Mouse (Mus musculus): ENCODE results near the gene Ccdc89.

Ccdc89 gene

DNA sequence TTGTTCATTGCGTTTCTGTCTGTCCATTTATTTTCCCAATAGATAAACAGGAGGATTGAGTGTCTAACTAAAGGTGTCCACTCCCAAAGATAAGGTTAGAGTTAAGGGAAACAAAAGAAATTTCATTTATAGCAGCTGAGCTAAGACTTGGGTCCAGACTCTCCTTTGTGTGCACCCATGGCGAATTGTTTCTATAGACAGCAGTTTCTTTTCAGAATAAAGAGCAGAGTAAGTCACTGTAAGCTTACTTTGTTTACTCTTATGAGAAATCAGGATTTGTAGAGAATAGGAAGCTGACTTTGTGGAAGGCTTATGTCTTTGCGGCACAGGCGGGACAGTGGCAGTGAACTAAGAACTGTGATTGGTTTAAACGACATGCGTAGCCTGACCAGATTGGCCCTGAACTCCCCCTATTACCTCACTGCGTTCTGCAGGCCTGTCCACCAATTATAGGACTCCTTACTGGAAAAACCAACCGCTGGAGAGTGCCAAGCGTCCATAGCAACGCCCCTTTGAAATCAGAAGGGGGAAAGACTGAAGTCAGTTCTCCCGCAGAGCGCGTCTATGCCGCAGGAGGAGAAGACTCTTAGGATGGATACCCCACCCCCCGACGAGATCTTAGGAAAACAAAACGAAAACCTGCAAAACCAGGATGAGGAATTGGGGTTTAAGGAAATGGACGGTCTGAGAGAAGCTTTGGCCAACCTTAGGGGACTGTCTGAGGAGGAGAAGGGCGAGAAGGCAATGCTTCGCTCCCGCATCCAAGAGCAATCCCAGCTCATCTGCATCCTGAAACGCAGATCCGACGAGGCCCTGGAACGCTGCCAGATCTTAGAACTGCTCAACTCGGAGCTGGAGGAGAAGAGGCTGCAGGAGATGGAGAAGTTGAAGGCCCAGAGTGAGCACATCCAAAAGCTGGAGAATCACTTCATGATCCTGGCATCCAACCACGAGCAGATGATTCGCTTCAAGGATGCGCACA, at the start of gene Ccdc89:
TSS of gene Ccdc89 (plus strand) at position 558 of the 982 bp plus-strand sequence.
- peak; percentile 66 to 79 for DNase-seq (ENCODE audit: low spot score in 2 of 2)

DNA sequence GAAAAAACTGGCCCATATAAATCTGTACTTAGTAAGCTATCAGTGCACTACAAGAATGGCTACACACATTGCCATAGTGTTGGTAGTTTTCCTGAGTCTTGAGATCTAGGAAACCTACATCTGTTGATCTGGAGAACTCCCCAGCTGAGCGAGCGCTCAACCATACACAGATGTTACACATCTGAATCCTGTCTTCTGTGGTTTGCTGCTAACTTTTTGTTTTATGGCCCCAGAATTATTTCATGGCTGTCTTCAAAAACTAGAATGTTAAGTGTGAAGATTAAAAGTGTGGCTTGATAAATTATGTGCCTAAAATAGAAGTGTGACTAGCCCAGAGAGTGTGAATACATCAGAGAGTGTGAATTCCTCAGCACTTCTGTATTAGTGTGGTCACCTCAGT, 42.0 kb upstream of the Ccdc89 start:
- DNase-seq (ENCODE audit: low spot score in 2 of 2) = no peak

DNA sequence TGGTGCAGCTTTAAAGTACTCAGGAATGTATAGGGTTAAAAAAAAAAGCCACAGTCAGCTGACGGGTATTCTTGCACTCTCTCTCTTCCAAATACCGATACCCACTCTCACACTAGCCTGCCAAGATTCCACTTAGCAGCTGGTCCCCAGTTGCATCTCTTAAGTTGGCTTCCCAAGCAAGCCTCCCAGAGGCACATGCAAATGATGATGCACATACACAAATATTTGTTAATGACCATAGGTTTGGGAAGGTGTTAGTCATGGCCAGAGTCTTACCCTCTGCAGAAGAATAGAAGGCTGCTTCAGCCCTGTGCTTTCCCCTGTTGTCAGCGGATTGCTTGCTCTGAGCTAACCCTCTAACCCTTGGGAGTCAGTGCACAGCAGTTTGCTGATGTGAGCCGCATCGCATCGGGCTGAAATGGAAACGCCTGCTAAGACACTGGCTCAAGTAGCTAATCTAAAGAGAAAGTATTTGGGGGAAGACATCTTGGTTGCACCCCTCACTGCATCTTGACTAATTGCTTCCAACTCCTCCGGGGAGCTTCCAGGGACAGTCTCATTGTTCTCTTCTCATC, 39.4 kb upstream of the Ccdc89 start:
- DNase-seq (ENCODE audit: low spot score in 2 of 2) = peak; percentile 37 to 47

GRCm38 (mm10) chr7:90389765-90390164, 36.6 kb upstream of the Ccdc89 start:
- DNase-seq (ENCODE audit: low spot score in 2 of 2) = no peak

GRCm38 (mm10) chr7:90395073-90395472, 31.3 kb upstream of the Ccdc89 start:
- no peak for DNase-seq (ENCODE audit: low spot score in 2 of 2)

DNA sequence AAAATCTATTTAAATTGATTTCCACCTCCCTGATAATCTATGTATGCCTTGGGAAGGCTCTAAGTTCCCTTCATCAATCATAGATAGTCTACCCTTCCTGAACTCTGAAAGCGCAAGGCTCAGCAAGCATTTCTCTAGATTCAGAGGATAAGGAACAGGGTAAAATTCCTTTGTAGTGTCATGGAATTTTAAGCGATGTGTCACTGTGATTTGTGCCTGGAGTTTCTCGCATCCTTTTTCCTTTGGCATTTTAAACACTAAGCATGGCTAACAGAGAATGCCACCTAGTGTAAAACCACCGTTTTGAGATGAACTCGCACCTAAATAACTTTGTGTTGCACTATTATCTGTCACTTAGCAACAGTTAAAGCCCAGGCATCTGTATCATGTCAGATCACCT, 30.4 kb upstream of the Ccdc89 start:
- no peak for DNase-seq (ENCODE audit: low spot score in 2 of 2)

DNA sequence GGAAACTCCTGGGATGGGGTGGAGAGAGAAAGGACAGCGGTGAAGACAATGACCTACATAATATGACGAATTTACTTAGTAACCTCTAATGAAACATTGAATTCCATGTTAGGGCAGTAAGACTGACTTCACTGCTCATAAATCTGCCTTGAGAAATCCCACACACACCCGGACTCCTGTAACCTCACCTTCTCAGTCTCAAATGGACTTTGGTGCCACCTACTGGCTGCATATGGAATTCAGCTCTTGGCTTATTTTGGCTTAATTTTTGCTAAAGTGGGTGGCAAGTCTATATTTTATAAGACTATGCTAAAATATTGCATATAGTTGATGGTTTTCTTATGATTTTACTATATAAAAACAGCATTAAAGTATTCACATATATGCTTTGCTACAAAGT, 16.4 kb upstream of the Ccdc89 start:
- DNase-seq (ENCODE audit: low spot score in 2 of 2) = peak in 1 of 2 experiments; percentile 48

DNA sequence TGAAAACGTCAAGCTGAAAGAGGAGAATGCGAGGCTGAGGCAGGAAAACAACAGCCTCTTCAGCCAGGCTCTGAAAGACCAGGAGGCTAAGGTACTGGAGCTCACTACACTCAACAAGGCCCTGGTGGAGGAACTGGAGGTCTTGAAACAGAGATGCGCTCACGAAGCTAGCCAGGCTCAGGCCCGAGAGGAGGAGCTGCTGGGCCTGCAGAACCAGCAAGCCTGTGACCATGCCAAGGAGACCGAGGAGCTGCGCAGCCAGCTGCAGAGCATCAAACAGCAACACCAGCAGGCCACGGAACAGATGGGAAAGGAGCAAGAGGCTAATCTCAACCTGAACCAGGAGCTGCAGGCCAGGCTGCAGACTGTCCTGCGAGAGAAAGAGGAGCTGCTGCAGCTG, 629 bp downstream of the Ccdc89 start:
- no peak for DNase-seq (ENCODE audit: low spot score in 2 of 2)

DNA sequence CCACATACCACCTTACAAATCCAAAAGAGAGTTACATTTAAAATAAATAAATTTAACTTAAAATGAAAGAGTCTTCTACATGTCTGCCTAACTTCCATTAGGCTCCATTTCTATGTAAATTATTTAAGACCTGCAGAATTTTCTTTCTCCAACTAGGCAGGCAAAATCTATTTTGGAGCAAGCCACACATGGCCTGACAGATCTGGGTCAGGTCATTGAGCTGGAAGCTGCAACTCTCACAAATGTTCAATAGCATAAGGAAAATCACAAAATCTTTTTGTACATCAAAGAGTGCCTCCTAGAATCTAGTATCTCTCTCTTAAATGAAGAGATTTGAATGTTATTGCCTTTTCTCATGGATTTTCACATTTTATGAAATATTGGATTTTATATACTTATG, 5.8 kb downstream of the Ccdc89 start:
- no peak for DNase-seq (ENCODE audit: low spot score in 2 of 2)

DNA sequence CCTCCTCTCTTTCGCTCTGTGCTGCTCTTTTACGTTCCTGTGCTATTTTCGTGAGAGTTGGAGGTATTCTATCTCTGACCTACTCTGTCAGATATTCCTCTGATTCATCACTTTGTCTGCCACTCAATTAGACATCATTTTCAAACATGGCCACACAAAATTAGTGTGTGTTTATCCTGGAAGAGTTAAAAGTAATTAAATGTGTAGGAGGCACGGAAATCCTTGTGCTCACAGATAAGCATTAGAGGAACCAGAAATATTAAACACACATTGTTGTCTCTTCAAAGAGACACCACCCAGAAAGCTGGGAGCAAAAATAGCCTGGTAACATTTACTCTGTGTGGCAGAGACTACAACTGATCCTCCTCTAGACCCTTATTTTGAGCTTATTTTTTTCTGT, 13.7 kb downstream of the Ccdc89 start:
- DNase-seq (ENCODE audit: low spot score in 2 of 2) = no peak

DNA sequence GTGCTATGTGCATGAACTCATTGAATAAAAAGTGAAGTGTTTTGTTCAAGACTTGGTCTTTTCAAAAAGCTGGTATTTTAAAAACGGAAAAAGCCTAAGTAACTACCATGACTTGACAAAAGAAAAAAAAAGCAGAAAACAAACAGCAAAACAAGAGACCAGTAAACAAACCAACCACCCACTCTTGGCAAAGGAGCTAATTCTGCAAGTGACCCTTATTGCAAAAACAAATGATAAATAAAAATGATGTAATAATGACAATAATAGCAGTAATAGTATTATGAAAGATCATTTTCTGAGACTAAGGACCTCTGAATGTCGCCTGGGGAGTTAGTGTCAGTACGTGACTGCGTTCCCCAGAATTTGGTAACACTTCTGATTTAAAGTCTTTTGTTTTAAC, 15.7 kb downstream of the Ccdc89 start:
- DNase-seq (ENCODE audit: low spot score in 2 of 2) = no peak

DNA sequence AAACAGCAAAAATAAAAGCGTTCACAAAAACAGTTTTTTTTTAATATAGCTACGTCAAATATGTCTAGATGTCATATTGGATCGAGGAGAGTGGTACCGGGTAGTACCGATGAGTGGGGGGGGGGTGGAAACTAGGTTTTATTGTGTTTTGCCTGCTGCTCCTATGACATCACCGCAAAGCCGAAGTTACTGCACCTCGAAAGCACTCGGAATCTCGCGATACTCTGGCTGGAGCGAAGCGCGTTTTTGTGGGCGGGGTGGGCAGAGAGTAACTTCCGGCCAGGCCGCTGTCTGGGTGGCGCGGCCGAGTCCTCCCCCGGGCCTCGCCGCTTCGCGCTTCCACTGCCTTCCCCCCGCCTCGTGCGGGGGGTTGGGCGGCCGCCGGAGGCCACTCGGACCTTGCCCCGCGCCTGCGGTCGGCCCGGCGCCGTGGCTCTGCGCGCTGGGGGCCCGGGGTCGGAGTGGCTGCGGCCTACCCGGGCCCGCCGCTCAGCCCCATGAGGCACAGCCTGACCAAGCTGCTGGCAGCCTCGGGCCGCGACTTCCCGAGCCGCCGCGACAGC, 16.2 kb downstream of the Ccdc89 start, which contains the start of gene Crebzf:
TSS of gene Crebzf (plus strand) at position 212 of the 563 bp plus-strand sequence.
- DNase-seq (ENCODE audit: low spot score in 2 of 2) = peak; percentile 93

DNA sequence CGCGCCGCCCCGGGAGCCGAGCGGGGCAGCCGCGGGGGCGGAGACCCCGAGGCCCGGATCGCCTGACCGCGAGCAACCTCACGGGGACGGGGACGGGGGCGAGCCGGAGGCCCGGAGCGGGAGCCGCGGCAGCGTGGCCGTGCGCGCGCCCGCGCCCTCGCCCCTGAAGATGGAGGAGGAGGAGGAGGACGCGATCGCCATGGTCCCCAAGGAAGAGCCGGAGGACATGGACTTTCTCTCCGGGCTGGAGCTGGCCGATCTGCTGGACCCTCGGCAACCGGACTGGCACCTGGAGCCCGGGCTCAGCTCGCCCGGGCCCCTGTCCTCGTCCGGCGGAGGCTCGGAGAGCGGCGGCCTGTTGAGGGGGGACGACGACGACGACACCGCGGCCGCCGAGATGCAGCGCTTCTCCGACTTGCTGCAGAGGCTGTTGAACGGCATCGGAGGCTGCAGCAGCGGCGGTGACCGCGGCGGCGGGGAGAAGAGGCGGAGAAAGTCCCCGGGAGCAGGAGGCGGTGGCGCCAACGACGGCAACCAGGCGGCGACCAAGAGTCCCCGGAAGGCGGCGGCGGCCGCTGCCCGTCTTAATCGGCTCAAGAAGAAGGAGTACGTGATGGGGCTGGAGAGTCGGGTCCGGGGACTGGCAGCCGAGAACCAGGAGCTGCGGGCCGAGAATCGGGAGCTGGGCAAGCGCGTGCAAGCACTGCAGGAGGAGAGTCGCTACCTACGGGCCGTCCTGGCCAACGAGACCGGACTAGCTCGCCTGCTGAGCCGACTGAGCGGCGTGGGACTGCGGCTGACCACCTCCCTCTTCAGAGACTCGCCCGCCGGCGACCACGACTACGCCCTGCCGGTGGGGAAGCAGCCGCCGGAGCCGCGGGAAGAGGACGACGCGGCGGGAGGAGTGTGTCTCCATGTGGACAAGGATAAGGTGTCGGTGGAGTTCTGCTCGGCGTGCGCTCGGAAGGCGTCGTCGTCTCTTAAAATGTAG, 17.0 kb downstream of the Ccdc89 start:
- peak; percentile 52 to 62 for DNase-seq (ENCODE audit: low spot score in 2 of 2)

DNA sequence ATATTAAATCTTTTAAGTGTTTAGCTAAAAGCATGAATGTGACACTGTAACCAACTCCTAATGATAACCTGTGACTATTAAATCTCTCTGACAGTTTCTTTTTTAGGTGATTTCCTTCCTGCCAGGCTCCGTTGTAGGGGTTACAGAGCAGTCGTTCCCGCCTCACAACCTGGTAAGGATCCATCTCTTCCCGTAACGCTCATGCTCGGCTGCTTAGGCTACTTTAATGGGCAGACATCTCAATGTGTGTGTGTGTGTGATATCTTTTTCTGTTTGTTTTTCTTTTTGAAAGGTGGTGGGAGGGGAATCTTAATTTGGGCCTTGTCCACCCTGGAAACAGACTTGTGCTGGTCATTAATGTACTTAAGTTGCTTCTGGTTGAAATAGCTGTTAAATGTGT, 17.8 kb downstream of the Ccdc89 start:
- no peak for DNase-seq (ENCODE audit: low spot score in 2 of 2)

- no peak for DNase-seq (ENCODE audit: low spot score in 2 of 2)
Observed at GRCm38 (mm10) chr7:90456149-90456844, 29.9 kb downstream of the Ccdc89 start.

GRCm38 (mm10) chr7:90456845-90457468, 30.6 kb downstream of the Ccdc89 start, which contains the start of gene Tmem126a:
TSS of gene Tmem126a (minus strand) at chr7:90457229.
- peak; percentile 75 to 82 for DNase-seq (ENCODE audit: low spot score in 2 of 2)

DNA sequence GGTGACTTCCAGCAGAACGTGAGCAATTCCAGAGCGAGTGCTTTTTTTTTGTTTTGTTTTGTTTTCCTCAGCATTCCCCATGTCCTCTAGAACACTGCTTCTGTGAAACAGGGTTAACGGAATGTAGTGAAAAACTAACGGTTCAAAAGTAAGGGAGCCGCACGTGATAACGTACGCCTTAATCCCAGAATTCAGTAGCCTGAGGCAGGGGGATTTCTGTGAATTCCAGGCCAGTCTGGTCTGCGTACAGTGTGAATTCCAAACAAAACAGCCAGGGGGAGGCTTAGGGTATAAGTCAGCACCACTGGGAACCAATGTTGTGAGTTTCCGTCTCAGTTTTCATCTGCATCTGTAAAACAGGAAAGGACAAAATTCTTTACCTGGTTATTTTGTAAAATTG, 31.1 kb downstream of the Ccdc89 start:
- DNase-seq (ENCODE audit: low spot score in 2 of 2) = no peak

DNA sequence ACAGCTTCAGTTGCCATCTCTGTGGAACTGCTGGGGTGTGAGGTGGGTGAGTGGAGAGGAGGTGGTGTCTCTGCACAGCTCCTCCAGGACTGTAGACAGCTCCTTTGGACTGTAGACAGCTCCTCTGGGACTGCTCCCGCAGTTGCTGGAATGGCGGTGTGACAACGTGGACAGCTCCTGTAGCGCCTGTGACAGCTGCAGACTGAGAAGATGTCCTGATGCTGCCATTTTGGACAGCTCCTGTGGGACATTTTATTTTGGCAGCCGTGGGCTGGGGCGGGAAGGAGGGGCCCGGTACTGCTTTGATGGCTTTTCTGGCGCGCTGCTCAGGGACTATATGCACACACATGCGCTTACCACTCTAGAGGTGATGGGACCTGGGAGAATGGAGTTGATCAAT, 34.0 kb downstream of the Ccdc89 start:
- DNase-seq (ENCODE audit: low spot score in 2 of 2) = no peak

DNA sequence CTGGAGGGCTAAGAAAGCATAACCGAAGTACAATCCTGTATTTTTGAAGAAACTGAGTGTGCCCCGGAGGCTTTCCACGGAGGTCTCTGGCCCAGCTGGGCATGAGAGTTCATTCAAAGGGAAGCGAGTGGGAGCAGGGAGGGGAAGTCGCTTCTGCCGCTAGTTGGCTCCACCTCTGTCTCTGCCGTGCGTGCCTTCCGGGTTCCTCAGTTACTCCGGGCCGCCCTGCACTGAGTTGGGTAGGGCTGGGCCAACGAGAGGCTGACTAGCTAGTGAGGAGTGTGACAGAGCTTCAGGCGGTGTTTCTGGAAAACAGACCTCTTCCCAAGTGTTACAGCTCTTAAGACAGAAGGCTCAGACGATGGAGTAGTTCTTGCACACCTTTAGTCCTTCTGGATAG, 34.6 kb downstream of the Ccdc89 start:
- no peak for DNase-seq (ENCODE audit: low spot score in 2 of 2)

DNA sequence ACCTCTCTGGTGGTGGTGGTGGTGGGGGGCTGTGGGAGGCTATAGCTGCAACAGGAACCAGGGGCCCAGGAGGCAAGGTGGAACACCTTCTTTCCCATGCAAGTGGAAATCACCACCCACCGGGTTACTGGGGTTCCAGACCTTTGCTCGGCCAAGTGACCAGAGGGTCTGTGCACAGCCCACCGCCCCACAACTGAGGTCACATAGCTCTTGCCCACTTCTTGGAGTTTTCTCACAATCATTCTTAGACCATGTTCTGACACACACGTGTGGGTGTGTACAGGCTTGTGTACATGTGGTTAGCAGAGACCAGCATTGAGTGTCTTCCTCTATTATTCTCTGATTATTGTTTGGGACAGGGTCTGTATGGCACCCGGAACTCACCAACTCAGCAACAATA, 35.1 kb downstream of the Ccdc89 start:
- DNase-seq (ENCODE audit: low spot score in 2 of 2) = no peak

Data from frontal cortex, postnatal 14 days (tissue).